Mouse (Mus musculus): ENCODE data around the gene Gm11034.

Gm11034 gene

GRCm38 (mm10) chr8:72210710-72211109 is 2.7 kb downstream of the Gm11034 start:
- no peak for DNase-seq

DNA sequence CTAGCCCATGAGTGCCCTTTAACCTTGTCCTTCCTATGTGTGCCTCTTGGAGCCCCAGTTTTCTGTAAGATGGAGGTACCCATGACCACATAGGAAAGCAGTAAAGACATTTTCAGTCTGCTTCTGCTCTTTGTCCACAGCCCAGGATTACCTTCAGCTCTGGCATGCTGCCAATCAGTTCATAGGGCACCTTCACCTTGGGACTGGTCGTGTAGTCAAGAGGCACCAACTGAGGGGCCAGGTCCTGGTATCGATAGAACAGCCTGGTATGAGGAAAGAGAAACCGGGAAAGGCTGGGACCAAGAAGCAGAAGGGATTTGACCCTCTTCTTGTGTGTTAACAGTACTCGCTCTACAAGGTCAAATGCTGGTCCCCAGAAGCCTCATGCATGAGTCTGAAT is 3.2 kb downstream of the Gm11034 start:
- no peak for DNase-seq

DNA sequence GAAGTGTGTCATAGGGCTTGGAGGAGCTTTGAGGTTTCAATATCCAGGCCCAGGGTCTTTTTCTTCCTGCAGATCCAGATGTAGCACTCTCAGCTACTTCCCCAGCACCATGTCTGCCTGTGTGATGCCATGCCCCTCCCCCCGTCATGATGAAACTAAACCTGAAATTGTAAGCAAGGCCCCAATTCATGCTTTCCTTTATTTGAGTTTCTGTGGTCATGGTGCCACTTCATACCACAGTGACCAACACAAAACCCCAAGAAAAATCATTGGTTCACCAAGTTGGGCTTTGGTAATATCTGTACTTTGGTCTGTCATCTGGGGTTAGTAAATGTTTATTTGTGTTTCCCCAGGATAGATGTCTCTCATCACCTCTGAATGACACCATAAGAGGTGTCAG is 4.9 kb downstream of the Gm11034 start:
- no peak for DNase-seq

DNA sequence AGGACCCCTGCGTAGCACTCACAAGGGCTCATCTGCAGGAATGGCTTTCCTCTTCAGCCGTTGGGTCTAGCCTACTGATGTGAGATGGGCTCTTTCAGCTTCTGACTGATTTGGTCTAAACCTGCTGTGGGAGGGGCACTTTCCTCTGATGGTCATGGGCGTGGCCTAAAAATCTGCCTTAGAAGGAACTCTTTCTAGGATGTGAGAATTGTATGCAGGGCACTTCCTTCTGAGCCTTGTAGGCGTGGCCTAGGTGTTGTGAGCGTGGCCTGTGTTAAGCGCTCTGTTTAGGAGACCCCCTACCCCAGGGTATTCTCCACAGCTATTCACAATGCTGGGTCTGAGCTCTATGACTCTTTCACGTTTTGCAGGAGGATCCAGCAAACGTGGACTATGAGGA is 15.4 kb downstream of the Gm11034 start:
- no peak for DNase-seq

- DNase-seq, result no peak
These were observed 21.4 kb downstream of the Gm11034 start for GRCm38 (mm10) chr8:72192065-72192464.

- DNase-seq, result peak; percentile 66 to 67
These were observed 23.3 kb downstream of the Gm11034 start for GRCm38 (mm10) chr8:72190215-72190539.

GRCm38 (mm10) chr8:72189417-72190214 is 23.8 kb downstream of the Gm11034 start, which contains the start of gene Hsh2d:
Gene Hsh2d, plus strand, starts transcription at chr8:72189638.
- peak; percentile 88 to 89 for DNase-seq

DNA sequence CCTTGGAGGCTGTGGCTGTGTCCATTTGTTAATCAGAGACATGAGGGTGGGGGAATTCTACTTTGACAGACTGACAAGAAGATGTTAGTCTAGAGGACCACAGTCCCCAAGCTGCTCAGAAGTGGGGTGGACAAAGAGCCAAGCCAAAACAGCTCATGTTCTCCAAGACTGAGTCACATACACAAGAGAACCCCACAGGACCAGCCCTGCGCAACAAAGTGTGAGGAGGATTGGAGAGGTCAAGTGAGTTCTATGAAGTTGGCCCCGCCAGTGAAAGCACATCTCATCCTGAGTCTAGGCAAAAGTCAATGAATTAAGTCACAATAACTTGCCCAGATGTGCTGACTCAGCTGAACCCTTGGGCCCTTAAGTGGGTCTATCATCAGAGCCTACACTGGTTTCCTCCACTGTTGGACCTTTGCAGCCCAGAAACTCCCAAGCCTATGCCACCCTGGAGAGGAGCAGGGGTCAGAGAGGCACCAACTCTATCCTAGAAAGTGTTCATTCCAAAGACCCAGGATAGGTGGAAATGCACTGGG is 25.6 kb downstream of the Gm11034 start:
- no peak for DNase-seq

DNA sequence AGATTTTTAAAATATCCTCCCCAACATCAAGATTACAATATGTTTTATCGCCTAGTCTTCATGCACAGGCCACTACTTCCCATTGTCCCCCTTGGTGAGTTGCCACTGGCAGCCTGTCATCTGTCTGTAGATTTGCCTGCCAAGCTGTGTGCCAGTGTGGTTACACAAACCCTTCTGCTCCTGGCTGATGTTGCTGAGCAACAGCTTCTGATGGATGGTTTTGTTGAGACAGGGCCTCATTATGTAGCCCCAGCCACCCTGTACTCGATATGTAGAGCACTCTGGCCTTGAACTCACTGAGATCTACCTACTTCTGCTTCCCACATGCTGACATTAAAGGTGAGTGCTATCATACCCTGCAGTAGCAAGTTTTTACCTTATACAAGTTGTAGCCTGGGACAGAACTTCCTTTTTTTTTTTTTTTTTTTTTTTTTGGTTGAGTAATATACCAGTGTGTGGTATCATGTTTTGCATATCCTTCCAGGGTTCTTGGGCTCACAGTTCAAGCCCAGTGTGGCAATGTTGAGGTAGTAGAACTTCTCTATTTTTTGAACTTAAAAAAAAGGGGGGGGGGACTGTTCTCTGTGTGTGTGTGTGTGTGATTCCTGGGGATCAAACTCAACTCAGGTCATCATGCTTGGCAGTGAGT is 29.8 kb downstream of the Gm11034 start:
- peak; percentile 74 to 79 for DNase-seq

GRCm38 (mm10) chr8:72177346-72177925 is 36.0 kb downstream of the Gm11034 start:
- peak; percentile 85 to 87 for DNase-seq

DNA sequence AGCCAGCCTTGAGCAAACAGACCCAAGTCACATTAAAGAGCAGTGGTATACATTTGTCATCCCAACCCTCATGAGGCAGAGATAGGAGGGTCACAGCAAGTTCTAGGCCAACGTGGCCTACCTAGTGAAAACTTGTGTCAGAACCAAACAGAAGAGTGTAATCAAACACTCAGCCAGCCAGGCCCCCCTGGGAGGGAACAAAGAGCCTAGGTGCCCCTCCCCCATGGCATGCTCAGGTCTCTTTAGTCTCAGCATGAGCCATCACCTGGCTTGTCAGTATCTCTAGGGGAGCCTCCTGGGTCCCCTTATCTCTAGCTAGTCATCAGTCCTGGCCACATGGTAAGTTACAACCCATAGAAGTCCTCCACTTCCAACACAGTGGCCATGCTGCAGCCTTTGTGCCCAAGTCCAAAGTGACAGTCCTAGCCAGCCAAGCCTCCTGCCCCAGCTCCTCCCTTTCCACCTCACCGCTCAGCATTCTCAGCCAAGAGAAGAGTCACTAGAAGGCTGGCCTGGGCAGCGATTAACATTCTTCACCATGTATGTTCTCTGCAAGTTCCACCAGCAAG is 43.7 kb downstream of the Gm11034 start:
- peak in 1 of 2 experiments; percentile 60 for DNase-seq

- peak; percentile 78 to 86 for DNase-seq
These were observed 44.3 kb downstream of the Gm11034 start for GRCm38 (mm10) chr8:72169098-72169668.

All from B cell, adult 2 months (primary cell).